Mouse (Mus musculus) hindbrain, postnatal 0 days (tissue): ENCODE results near the gene Qrich2. TPM values are rescaled to one million over a fixed set of nuclear protein-coding genes. Genes with fewer than 3 reads are reported as not detected.
"Not testable (repeated sequence)": the region's sequence is repeated elsewhere in the genome, so short reads cannot be mapped to it uniquely, and the experiment has no call there.

Experiments
- ATAC-seq: fragments of 200-750 bp; cut with Nextera tagmentation; 2 replicates; pipeline ENCODE4 v1.8.0; 2017; ENCODE audit warnings: mild to moderate bottlenecking, moderate TSS enrichment, moderate library complexity
- DNase-seq: peaks from one replicate; pipeline ENCODE4 v3.0.0-alpha.2; 2015; ENCODE audit warnings: low spot score
- H3K27ac ChIP-seq: fragments of 300-500 bp; sonication (generic); 2 replicates; pipeline ENCODE4 v1.5.1; 2014; ENCODE audit warnings: mild to moderate bottlenecking
- H3K27me3 ChIP-seq: fragments of 300-500 bp; sonication (generic); 2 replicates; pipeline ENCODE4 v1.6.1; 2014; ENCODE audit warnings: low read length, mixed read lengths; ENCODE audit not compliant: insufficient read depth
- H3K36me3 ChIP-seq: fragments of 300-500 bp; sonication (generic); 2 replicates; pipeline ENCODE4 v1.6.1; 2014; ENCODE audit warnings: low read length, mixed read lengths; ENCODE audit not compliant: insufficient read depth
- H3K4me1 ChIP-seq: fragments of 300-500 bp; sonication (generic); 2 replicates; pipeline ENCODE4 v1.6.1; 2014; ENCODE audit warnings: antibody characterized with exemption, low read length, mixed read lengths; ENCODE audit not compliant: insufficient read depth
- H3K4me2 ChIP-seq: fragments of 300-500 bp; sonication (generic); 2 replicates; pipeline ENCODE4 v1.6.1; 2014; ENCODE audit warnings: low read depth, mild to moderate bottlenecking, low read length, moderate library complexity, mixed read lengths
- H3K4me3 ChIP-seq: fragments of 300-500 bp; sonication (generic); 2 replicates; pipeline ENCODE4 v1.5.1; 2014; ENCODE audit warnings: low read length
- H3K9ac ChIP-seq: fragments of 300-500 bp; sonication (generic); replicated peaks from 2 replicates; pipeline ENCODE4 v1.6.1; 2014; ENCODE audit warnings: mild to moderate bottlenecking, low read length, moderate library complexity, mixed read lengths
- H3K9me3 ChIP-seq: fragments of 300-500 bp; sonication (generic); 2 replicates; pipeline ENCODE4 v1.6.1; 2016; ENCODE audit warnings: low read length, mixed read lengths
- CTCF ChIP-seq: IDR thresholded peaks from 2 replicates; pipeline ENCODE4 v1.5.1; 2016; ENCODE audit warnings: antibody characterized with exemption, control low read depth, low read depth
- WGBS: fragments of 180-500 bp; shearing (Covaris S2); extraction: QIAGEN DNeasy Blood & Tissue Kit; methylation state at CpG from one replicate; pipeline ENCODE4 v1.1.7; 2014; 5-methylcytosine and 5-hydroxymethylcytosine counted together
- polyA plus RNA-seq: library from polyadenylated mRNA; unstranded; fragments of >200 nt; fragmentation: Nextera tagmentation; extraction: Ambion mirVana; gene quantifications from 2 replicates; pipeline ENCODE4 v1.2.1, GENCODE M21; 2015
- total RNA-seq: library from RNA; depleted of rRNA; stranded (reverse); fragments of >200 nt; gene quantifications from 2 replicates; pipeline ENCODE4 v1.2.3, GENCODE M21; 2014

Gene Qrich2
- total and polyA plus RNA-seq, 2 experiments from 2014 or later, result 0.31 TPM; not detected in 1

DNA sequence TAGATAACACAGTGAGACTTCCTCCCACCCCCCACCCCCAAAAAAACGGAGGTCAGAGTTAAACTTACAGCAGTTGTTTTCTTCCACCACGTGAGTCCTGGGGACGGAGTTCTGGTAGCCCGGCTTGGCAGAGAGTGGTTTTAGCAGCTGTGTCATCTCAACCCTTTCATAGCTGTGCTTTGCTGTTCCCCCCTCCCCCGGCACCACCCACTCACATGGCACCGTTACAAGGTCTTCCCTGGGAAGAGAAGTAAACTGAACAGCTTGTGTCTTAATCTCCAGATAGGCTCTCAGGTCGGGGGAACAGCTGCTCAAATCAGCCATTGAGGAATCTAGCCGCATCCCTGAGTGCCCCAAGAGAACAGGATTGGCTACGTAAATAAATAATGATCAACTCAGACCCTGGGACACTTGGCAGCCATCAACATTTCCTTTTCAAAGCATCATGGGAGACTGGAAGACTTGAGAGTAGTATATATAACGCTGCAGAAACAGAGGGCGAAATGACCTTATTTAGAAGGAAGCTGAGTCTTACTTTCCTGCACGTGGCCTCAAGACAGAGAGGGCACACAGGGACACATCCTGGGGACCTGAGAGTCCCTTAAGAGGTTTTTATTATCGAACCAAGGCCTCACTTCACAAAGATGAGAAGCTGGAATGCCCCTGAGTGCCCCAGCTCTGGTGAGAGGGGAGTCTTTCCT is 28.6 kb upstream of the Qrich2 start:
- Histone ChIP-seq H3K36me3 (no peaks in the 10 kb centered on the region), H3K4me1 (no peaks in the 10 kb centered on the region), H3K9me3 (no peaks in the 10 kb centered on the region), H3K4me2 (no peak overlapping the region), H3K4me3 (no peak overlapping the region), H3K27ac (0 out of 2 replicates have a peak overlapping the region, but pooled peaks have one; percentile 32), H3K9ac (no peak overlapping the region), H3K27me3 (no peaks in the 10 kb centered on the region)
- 33% methylated on average over 13 of the region's 13 CpGs for WGBS
- TF ChIP-seq CTCF, result no peak
- peak; percentile 64 for DNase-seq
- no peak for ATAC-seq

DNA sequence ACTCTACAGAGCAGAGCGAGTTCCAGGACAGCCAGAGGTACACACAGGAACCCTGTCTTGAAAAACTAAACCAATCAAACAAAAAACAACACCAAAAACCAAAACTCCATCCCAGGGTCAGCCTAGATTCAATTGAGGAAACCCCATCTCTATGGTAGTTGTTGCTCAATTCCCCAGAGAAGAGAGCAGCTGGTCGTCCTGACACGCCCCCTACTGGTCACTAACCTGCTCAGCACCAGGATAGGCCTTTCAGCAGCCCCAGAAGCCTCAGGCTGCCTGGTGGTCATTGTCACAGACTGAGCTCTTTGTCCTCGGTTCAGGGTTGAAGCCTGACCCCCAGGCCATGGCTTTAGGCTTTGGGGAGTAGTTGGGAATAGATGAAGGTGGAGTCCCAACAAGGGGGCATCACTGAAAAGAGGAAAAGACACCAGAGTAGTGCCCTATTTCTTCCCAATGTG is 27.8 kb upstream of the Qrich2 start, which contains the start of gene Prpsap1:
Gene Prpsap1 (minus strand): TSS at position 408 of the 458 bp plus-strand sequence.
- whole genome bisulfite sequencing, result 27% methylated on average over 4 of the region's 4 CpGs
- ATAC-seq, result no peak
- peaks cover 5% of the 10 kb centered on the region; the same call in 1 of the 2 replicates for H3K4me1 ChIP-seq
- no peak within 1 kb of the TSS for H3K4me3 ChIP-seq
- H3K27ac ChIP-seq, result 0 out of 2 replicates have a peak within 1 kb of the TSS, but pooled peaks have one; percentile 32
- peak; percentile 71 for TF ChIP-seq CTCF
- no peak within 1 kb of the TSS for H3K9ac ChIP-seq
- H3K27me3 ChIP-seq, result no peaks in the 10 kb centered on the region
- no peaks in the 10 kb centered on the region for H3K36me3 ChIP-seq
- no peak within 1 kb of the TSS for H3K4me2 ChIP-seq
- H3K9me3 ChIP-seq, result no peaks in the 10 kb centered on the region
- DNase-seq, result peak; percentile 63

DNA sequence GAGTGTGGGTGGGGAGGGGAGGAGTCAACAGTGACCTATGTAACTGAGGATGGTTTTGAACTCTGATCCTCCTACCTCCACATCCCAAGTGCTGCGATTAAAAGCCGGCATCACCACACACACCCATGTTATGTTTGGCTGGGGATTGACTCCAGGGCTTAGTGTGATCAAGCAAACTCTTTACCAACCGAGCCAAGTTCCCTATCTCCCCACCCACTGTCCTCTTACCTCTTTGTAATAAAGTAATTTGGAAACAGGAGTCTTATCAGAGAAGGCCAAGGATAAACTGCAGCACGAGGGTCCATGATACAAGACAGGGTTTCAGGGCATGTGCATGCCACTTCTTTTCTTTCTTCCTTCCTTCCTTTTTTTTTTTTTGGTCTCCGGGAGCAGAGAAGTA is 27.1 kb upstream of the Qrich2 start:
- WGBS, result 81% methylated on average over 5 of the region's 5 CpGs
- no peak for ATAC-seq
- H3K4me1 ChIP-seq, result peaks cover 5% of the 10 kb centered on the region; the same call in 1 of the 2 replicates
- no peaks in the 10 kb centered on the region for H3K27me3 ChIP-seq
- no peak for TF ChIP-seq CTCF
- H3K27ac ChIP-seq, result no peak overlapping the region
- H3K9me3 ChIP-seq, result no peaks in the 10 kb centered on the region
- no peaks in the 10 kb centered on the region for H3K36me3 ChIP-seq
- no peak overlapping the region for H3K9ac ChIP-seq
- no peak overlapping the region for H3K4me3 ChIP-seq
- DNase-seq, result no peak
- no peak overlapping the region for H3K4me2 ChIP-seq

DNA sequence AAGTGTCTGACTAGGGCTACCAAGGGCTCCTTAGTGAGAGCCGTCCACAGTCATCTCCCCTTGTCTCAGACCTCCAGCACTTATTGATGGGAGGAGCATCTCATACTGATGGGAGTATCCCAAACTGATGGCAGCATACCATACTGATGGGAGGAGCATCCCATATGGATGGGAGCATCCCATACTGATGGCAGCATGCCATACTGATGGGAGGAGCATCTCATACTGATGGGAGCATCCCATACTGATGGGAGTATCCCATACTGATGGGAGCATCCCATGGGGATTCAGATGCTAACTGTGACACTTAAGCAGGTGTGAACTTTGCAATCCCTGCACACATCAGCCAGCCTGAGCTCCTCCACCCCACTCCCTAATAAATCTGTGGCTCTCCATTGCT is 26.5 kb upstream of the Qrich2 start:
- H3K4me2 ChIP-seq, ATAC-seq, H3K9me3 ChIP-seq, H3K36me3 ChIP-seq, H3K27ac ChIP-seq, H3K27me3 ChIP-seq, H3K4me3 ChIP-seq, H3K4me1 ChIP-seq, H3K9ac ChIP-seq, DNase-seq: not testable (repeated sequence)
- WGBS, result 70% methylated on average over 1 of the region's 1 CpGs

DNA sequence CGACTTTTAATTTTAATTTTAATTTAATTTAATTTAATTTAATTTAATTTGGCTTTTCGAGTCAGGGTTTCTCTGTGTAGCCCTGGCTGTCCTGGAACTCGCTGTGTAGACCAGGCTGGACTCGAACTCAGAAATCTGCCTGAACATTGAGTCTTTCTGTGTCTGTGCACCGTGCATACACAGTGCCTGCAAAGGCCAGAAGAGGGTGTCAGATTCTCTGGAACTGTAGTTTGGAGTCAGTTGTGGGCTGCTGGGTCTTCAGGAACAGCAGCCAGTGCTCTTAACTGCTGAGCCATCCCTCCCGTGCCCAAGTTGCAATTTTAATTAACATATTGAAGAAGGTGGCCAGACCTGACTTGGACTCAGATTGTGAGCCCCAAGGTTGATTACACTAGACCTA is 25.3 kb upstream of the Qrich2 start:
- no peaks in the 10 kb centered on the region for H3K9me3 ChIP-seq
- TF ChIP-seq CTCF, result 0 out of 2 replicates have a peak, but pooled peaks have one; percentile 9
- no peak for DNase-seq
- no peak for ATAC-seq
- H3K27me3 ChIP-seq, result no peaks in the 10 kb centered on the region
- WGBS, result 67% methylated on average over 6 of the region's 6 CpGs
- H3K27ac ChIP-seq, result no peak overlapping the region
- no peak overlapping the region for H3K4me2 ChIP-seq
- H3K9ac ChIP-seq, result no peak overlapping the region
- H3K36me3 ChIP-seq, result peaks cover under 1% of the 10 kb centered on the region; the same call in 1 of the 2 replicates
- H3K4me1 ChIP-seq, result peaks cover 5% of the 10 kb centered on the region; the same call in 1 of the 2 replicates
- no peak overlapping the region for H3K4me3 ChIP-seq

DNA sequence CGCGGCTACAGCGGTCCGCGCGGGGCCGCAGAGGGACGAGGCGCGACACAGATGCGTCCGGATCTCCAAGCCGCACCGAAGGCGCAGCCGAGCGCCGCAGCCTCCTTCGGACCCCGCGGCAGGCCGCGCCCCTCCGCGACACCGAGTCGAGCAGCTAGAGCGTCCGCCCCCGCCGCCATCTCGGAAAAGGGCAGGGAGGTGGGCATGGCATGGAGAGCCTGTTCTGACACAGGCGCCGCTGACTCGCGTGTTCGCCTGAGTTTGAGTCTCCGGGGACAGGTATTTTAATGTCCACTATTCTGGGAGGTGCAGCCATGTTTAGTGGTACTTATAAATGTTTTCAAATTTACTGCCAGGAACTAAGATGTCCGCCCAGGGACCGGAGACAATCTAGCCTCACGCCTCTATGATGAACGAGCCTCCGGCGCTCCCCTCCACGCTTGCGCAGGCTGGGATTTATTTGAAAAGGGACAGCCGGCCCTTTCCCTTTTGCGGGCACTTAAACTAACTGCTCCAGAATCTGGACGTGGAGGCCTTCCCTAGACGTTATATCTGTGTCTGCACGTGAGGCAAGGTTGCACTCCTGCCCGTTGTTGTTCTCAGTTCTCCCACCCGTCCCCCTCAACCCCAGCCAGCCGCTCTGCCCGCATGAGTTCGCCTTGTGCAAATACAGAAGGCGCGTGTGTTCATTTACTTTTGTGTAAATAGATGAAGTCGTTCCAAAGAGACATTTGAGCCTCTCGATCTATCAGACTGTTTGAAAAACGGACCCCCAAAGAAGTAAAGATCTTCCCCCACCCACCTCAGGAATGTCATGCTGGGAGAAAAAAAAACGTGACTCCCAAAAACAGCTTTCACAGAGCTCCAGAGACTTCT is 24.4 kb upstream of the Qrich2 start:
- no peaks in the 10 kb centered on the region for H3K9me3 ChIP-seq
- peak; percentile 94 for ATAC-seq
- no peak for TF ChIP-seq CTCF
- peaks cover 6% of the 10 kb centered on the region; the same call in 1 of the 2 replicates for H3K36me3 ChIP-seq
- 0% methylated on average over 62 of the region's 62 CpGs for WGBS
- peak overlapping the region; percentile 62 for H3K4me2 ChIP-seq
- peaks cover 5% of the 10 kb centered on the region; the same call in 1 of the 2 replicates for H3K4me1 ChIP-seq
- H3K9ac ChIP-seq, result peak overlapping the region; percentile 86
- peak; percentile 96 for DNase-seq
- H3K4me3 ChIP-seq, result peak overlapping the region; percentile 91
- H3K27ac ChIP-seq, result peak overlapping the region; percentile 92
- no peaks in the 10 kb centered on the region for H3K27me3 ChIP-seq
